Mouse (Mus musculus) heart, embryonic 12.5 days (tissue): ENCODE results near the gene Atpaf2. TPM values are rescaled to one million over a fixed set of nuclear protein-coding genes. Genes with fewer than 3 reads are reported as not detected.
A peak's percentile ranks its signal among the peaks of the same experiment; 100 is the strongest.

Experiments used
- ATAC-seq: fragments of 200-750 bp; cut with Nextera tagmentation; 2 replicates; pipeline ENCODE4 v1.8.0; 2017; ENCODE audit warnings: moderate TSS enrichment, moderate library complexity; ENCODE audit not compliant: insufficient number of reproducible peaks, low FRiP score
- H3K27ac ChIP-seq: fragments of 300-500 bp; sonication (generic); 2 replicates; pipeline ENCODE4 v1.5.1; 2016; ENCODE audit warnings: mild to moderate bottlenecking, moderate library complexity; ENCODE audit not compliant: poor library complexity, severe bottlenecking
- H3K27me3 ChIP-seq: fragments of 300-500 bp; sonication (generic); replicated peaks from 2 replicates; pipeline ENCODE4 v1.6.1; 2016; ENCODE audit warnings: mild to moderate bottlenecking, moderate library complexity
- H3K36me3 ChIP-seq: fragments of 300-500 bp; sonication (generic); 2 replicates; pipeline ENCODE4 v1.6.1; 2016; ENCODE audit warnings: mild to moderate bottlenecking, moderate library complexity
- H3K4me1 ChIP-seq: fragments of 300-500 bp; sonication (generic); replicated peaks from 2 replicates; pipeline ENCODE4 v1.6.1; 2016; ENCODE audit warnings: mild to moderate bottlenecking
- H3K4me2 ChIP-seq: fragments of 300-500 bp; sonication (generic); 2 replicates; pipeline ENCODE4 v1.6.1; 2016; ENCODE audit warnings: mild to moderate bottlenecking, moderate library complexity
- H3K4me3 ChIP-seq: fragments of 300-500 bp; sonication (generic); 2 replicates; pipeline ENCODE4 v1.5.1; 2016; ENCODE audit warnings: mild to moderate bottlenecking
- H3K9ac ChIP-seq: fragments of 300-500 bp; sonication (generic); 2 replicates; pipeline ENCODE4 v1.6.1; 2016; ENCODE audit warnings: mild to moderate bottlenecking, moderate library complexity
- H3K9me3 ChIP-seq: fragments of 300-500 bp; sonication (generic); replicated peaks from 2 replicates; pipeline ENCODE4 v1.6.1; 2016; ENCODE audit warnings: mild to moderate bottlenecking, moderate library complexity
- WGBS: fragments of 180-500 bp; shearing (Covaris S2); methylation state at CpG from one replicate; pipeline ENCODE4 v1.1.7; 2016; 5-methylcytosine and 5-hydroxymethylcytosine counted together
- polyA plus RNA-seq: library from polyadenylated mRNA; unstranded; fragments of >200 nt; fragmentation: Nextera tagmentation; extraction: Ambion mirVana; gene quantifications from 2 replicates; pipeline ENCODE4 v1.2.1, GENCODE M21; 2016

The Atpaf2 gene
- polyA plus RNA-seq, 1 experiment from 2014 or later: 50.5 TPM

DNA sequence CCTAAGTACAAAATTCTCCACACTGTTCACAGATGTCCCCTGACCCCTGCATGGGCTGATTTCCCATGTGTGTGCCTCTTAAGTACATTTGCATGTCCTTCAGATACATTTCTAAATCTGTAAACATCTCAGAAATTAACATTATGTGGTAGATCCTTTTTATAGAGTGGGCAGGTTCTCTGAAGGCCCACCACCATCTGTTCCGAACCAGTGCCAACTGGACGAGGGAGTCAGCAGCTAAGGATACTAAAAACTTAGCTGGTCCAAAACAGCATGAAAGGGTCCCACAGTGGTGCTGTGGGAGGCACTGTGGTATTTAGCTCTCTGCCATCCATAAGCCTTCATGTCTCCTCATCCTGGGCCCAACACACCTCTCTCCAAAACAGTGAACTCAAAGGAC, 21.1 kb downstream of the Atpaf2 start:
- Histone ChIP-seq H3K4me3 (no peak overlapping the region), H3K27me3 (no peaks in the 10 kb centered on the region), H3K9ac (no peak overlapping the region), H3K4me2 (no peak overlapping the region), H3K36me3 (peaks cover 26% of the 10 kb centered on the region), H3K4me1 (peaks cover 3% of the 10 kb centered on the region; the same call in 1 of the 2 replicates), H3K27ac (no peak overlapping the region), H3K9me3 (no peaks in the 10 kb centered on the region)
- ATAC-seq: no peak
- WGBS: 85% methylated on average over 2 of the region's 2 CpGs

- Histone ChIP-seq H3K36me3 (peaks cover 20% of the 10 kb centered on the region), H3K27me3 (no peaks in the 10 kb centered on the region), H3K9me3 (no peaks in the 10 kb centered on the region), H3K4me3 (no peak overlapping the region), H3K9ac (no peak overlapping the region), H3K27ac (no peak overlapping the region), H3K4me2 (no peak overlapping the region), H3K4me1 (peaks cover 3% of the 10 kb centered on the region; the same call in 1 of the 2 replicates)
- 59% methylated on average over 6 of the region's 6 CpGs for WGBS
- 0 out of 2 replicates have a peak, but pooled peaks have one; percentile 55 for ATAC-seq
Observed at GRCm38 (mm10) chr11:60396546-60396945, 21.7 kb downstream of the Atpaf2 start.

GRCm38 (mm10) chr11:60391346-60391745, 26.9 kb downstream of the Atpaf2 start:
- Histone ChIP-seq H3K4me3 (no peak overlapping the region), H3K27me3 (no peaks in the 10 kb centered on the region), H3K9me3 (no peaks in the 10 kb centered on the region), H3K36me3 (no peaks in the 10 kb centered on the region), H3K4me2 (no peak overlapping the region), H3K4me1 (no peaks in the 10 kb centered on the region), H3K9ac (no peak overlapping the region), H3K27ac (no peak overlapping the region)
- 84% methylated on average over 6 of the region's 6 CpGs for WGBS
- no peak for ATAC-seq

- Histone ChIP-seq H3K4me1 (peaks cover 12% of the 10 kb centered on the region), H3K27me3 (peaks cover 13% of the 10 kb centered on the region; the same call in 1 of the 2 replicates), H3K4me2 (no peak overlapping the region), H3K27ac (no peak overlapping the region), H3K4me3 (no peak overlapping the region), H3K36me3 (no peaks in the 10 kb centered on the region), H3K9me3 (0 out of 2 replicates have a peak, but pooled peaks cover 3% of the 10 kb centered on the region), H3K9ac (no peak overlapping the region)
- 83% methylated on average over 2 of the region's 2 CpGs for WGBS
- ATAC-seq: no peak
Observed at GRCm38 (mm10) chr11:60387944-60388343, 30.3 kb downstream of the Atpaf2 start.

DNA sequence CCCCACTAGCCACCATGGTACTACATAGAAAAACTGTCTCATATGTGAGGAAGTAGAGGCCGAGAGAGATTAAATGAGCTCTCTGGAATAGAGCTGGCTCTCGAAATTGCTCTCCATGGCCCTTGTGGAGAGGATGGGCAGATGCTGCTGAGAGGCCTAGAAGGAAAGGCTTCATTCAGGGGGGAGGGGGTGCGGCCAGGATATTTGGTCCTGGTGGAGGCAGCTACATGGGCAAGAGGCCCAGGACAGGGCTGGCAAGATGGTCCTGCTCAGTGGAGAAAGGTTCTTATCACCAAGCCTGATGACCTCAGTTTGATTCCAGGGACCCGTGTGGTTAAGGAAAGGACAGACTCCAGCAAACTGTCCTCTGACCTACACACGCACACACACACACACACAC, 32.3 kb downstream of the Atpaf2 start:
- WGBS: 73% methylated on average over 5 of the region's 5 CpGs
- no peak for ATAC-seq

DNA sequence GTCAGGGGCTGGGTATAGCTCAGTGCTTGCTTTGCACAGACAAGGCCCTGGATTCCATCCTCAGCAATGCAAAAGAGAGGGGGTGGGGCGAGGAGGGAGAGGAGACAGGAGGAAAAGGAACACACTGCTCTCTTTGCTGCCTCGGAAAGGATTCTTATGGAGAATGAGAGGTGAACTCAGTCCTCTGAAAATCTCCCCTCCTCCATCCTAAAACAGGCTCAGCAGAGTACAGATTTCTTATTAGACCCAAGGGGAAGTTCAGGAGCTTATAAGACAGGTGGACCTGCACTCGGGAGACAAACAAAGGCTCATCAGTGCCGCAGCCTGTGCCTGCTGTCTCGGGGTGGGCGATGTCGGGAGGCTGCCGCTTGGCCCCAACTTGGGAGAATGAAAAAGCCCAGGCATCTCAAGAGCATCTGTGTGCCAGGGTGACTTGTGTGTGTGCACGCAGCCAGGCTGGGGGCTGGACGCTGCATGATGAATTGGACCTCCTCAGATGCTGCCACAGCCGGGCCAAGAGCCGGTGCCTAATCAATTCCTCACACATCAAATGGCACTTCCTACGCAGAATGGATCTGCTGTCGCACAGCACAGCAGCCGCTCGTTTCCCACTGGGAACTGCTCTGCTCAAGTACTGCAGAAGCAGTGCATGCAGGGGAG, 33.4 kb downstream of the Atpaf2 start:
- Histone ChIP-seq H3K4me2 (peak overlapping the region; percentile 53), H3K9ac (0 out of 2 replicates have a peak overlapping the region, but pooled peaks have one; percentile 31), H3K27ac (no peak overlapping the region), H3K4me1 (peaks cover 22% of the 10 kb centered on the region), H3K4me3 (no peak overlapping the region), H3K27me3 (peaks cover 13% of the 10 kb centered on the region; the same call in 1 of the 2 replicates), H3K9me3 (0 out of 2 replicates have a peak, but pooled peaks cover 3% of the 10 kb centered on the region), H3K36me3 (no peaks in the 10 kb centered on the region)
- ATAC-seq: no peak
- 8% methylated on average over 16 of the region's 16 CpGs for WGBS

More for the DNA sequence above, 32.3 kb downstream of the Atpaf2 start:
- peaks cover 22% of the 10 kb centered on the region for H3K4me1 ChIP-seq
- no peak overlapping the region for H3K4me3 ChIP-seq
- no peak overlapping the region for H3K4me2 ChIP-seq
- H3K9ac ChIP-seq: no peak overlapping the region
- H3K27ac ChIP-seq: no peak overlapping the region
- H3K9me3 ChIP-seq: 0 out of 2 replicates have a peak, but pooled peaks cover 3% of the 10 kb centered on the region
- H3K27me3 ChIP-seq: peaks cover 13% of the 10 kb centered on the region; the same call in 1 of the 2 replicates
- no peaks in the 10 kb centered on the region for H3K36me3 ChIP-seq

- H3K4me2 ChIP-seq: no peak overlapping the region
- WGBS: 86% methylated on average over 6 of the region's 6 CpGs
Observed at GRCm38 (mm10) chr11:60383518-60383917, 34.7 kb downstream of the Atpaf2 start.

DNA sequence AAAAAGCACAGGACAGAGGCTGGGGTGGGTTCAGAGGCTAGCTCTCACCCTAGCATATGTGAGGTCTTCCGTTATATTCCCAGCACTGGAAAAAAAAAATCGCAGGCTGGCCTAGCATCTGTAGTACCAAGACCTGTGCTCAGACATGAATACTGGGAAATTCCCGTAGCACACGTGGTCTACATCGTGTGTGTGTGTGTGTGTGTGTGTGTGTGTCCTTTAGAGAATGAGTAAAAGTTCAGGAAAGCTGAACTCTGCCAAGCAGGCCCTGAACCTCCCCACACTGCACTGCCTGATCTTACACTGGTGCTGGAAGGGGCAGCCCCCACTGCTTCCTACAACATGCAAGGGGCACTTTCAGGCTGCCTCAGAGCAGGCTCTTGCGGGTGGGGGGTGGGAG, 43.8 kb downstream of the Atpaf2 start:
- no peaks in the 10 kb centered on the region for H3K4me1 ChIP-seq
- WGBS: 78% methylated on average over 6 of the region's 6 CpGs
- ATAC-seq: no peak
- H3K36me3 ChIP-seq: no peaks in the 10 kb centered on the region
- H3K9ac ChIP-seq: no peak overlapping the region
- no peak overlapping the region for H3K27ac ChIP-seq
- H3K4me3 ChIP-seq: no peak overlapping the region
- H3K9me3 ChIP-seq: no peaks in the 10 kb centered on the region; the same call in 1 of the 2 replicates
- H3K4me2 ChIP-seq: no peak overlapping the region
- no peaks in the 10 kb centered on the region for H3K27me3 ChIP-seq

More at GRCm38 (mm10) chr11:60383518-60383917, 34.7 kb downstream of the Atpaf2 start:
- Histone ChIP-seq H3K9ac (no peak overlapping the region), H3K27ac (no peak overlapping the region), H3K36me3 (no peaks in the 10 kb centered on the region), H3K4me1 (peaks cover 22% of the 10 kb centered on the region), H3K4me3 (no peak overlapping the region), H3K27me3 (peaks cover 13% of the 10 kb centered on the region; the same call in 1 of the 2 replicates), H3K9me3 (0 out of 2 replicates have a peak, but pooled peaks cover 3% of the 10 kb centered on the region)
- ATAC-seq: no peak

GRCm38 (mm10) chr11:60370431-60370830, 47.8 kb downstream of the Atpaf2 start:
- 73% methylated on average over 13 of the region's 13 CpGs for WGBS
- Histone ChIP-seq H3K9me3 (no peaks in the 10 kb centered on the region), H3K27me3 (no peaks in the 10 kb centered on the region), H3K36me3 (no peaks in the 10 kb centered on the region), H3K4me3 (no peak overlapping the region), H3K4me2 (no peak overlapping the region), H3K9ac (no peak overlapping the region), H3K27ac (no peak overlapping the region), H3K4me1 (peaks cover 16% of the 10 kb centered on the region)
- ATAC-seq: no peak

- WGBS: 72% methylated on average over 4 of the region's 4 CpGs
- no peak overlapping the region for H3K4me3 ChIP-seq
Observed at GRCm38 (mm10) chr11:60369448-60369847, 48.8 kb downstream of the Atpaf2 start.

GRCm38 (mm10) chr11:60368909-60369308, 49.3 kb downstream of the Atpaf2 start:
- H3K4me3 ChIP-seq: no peak overlapping the region
- no peak for ATAC-seq
- no peak overlapping the region for H3K9ac ChIP-seq

More at GRCm38 (mm10) chr11:60369448-60369847, 48.8 kb downstream of the Atpaf2 start:
- Histone ChIP-seq H3K4me1 (peaks cover 16% of the 10 kb centered on the region), H3K9me3 (no peaks in the 10 kb centered on the region), H3K27ac (no peak overlapping the region), H3K9ac (no peak overlapping the region), H3K27me3 (no peaks in the 10 kb centered on the region), H3K4me2 (no peak overlapping the region), H3K36me3 (no peaks in the 10 kb centered on the region)
- ATAC-seq: no peak

More at GRCm38 (mm10) chr11:60368909-60369308, 49.3 kb downstream of the Atpaf2 start:
- 67% methylated on average over 4 of the region's 4 CpGs for WGBS
- H3K27me3 ChIP-seq: 0 out of 2 replicates have a peak, but pooled peaks cover under 1% of the 10 kb centered on the region
- H3K4me2 ChIP-seq: no peak overlapping the region
- no peaks in the 10 kb centered on the region for H3K9me3 ChIP-seq
- peaks cover 16% of the 10 kb centered on the region for H3K4me1 ChIP-seq
- H3K27ac ChIP-seq: no peak overlapping the region
- H3K36me3 ChIP-seq: no peaks in the 10 kb centered on the region
